Mouse (Mus musculus): ENCODE measurements at regions not wholly inside any gene's neighbourhood (a gene's known extent, or its start where the extent isn't known, plus 50 kb on each side); places are given as distances from the start of the nearest gene placed in this dataset.

DNA sequence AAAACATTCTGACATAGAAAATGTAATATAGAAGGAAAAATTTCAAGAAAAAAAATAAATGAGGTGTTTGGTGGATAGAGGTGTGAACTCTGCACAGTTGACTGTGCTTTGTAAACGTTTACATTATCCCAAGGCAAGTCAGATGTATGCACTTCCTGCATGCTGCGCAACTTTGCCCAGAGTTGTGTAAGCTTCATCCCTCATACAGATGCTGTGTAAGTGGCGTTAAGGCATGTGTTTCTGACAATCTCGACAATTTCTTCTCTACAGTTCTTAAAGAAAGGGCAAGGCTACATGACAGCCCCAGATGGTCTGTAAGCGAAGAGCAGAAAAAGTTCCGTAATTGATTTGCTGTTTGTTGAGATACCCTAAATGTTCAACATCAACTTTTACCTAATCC is 476.6 kb upstream of the Pitx2 start:
- no peak for TF ChIP-seq CTCF (IDR thresholded peaks at IDR 0.05; ENCODE audit: low read depth)
- TF ChIP-seq EP300 (optimal IDR thresholded peaks at IDR 0.05): no peak

Data from stomach, postnatal 0 days (tissue).